Mouse (Mus musculus) ES-Bruce4 (cell line): ENCODE data around the gene Hint3. TPM values are rescaled to one million over a fixed set of nuclear protein-coding genes. Genes with fewer than 3 reads are reported as not detected.
A peak's percentile ranks its signal among the peaks of the same experiment; 100 is the strongest.

Experiments used
- H3K27ac ChIP-seq: 2 replicates; pipeline ENCODE4 v1.5.1; 2012; ENCODE audit warnings: low read length, inconsistent platforms; ENCODE audit not compliant: insufficient read depth
- H3K27me3 ChIP-seq: 2 replicates; pipeline ENCODE4 v1.6.1; 2012; ENCODE audit warnings: mild to moderate bottlenecking, low read length, inconsistent platforms; ENCODE audit not compliant: control insufficient read depth, poor library complexity, insufficient read depth, severe bottlenecking
- H3K36me3 ChIP-seq: 2 replicates; pipeline ENCODE4 v1.6.1; 2012; ENCODE audit warnings: inconsistent platforms, mild to moderate bottlenecking, low read length, moderate library complexity; ENCODE audit not compliant: control insufficient read depth, poor library complexity, insufficient read depth, severe bottlenecking
- H3K4me1 ChIP-seq: one replicate; pipeline ENCODE4 v1.8.1; 2011; ENCODE audit warnings: low read length; ENCODE audit not compliant: control insufficient read depth, insufficient read depth
- H3K4me3 ChIP-seq: 2 replicates; pipeline ENCODE4 v1.5.1; 2011; ENCODE audit warnings: low read depth, mild to moderate bottlenecking, low read length
- H3K9ac ChIP-seq: 2 replicates; pipeline ENCODE4 v1.6.1; 2012; ENCODE audit warnings: low read depth, mild to moderate bottlenecking, inconsistent platforms; ENCODE audit not compliant: poor library complexity, severe bottlenecking
- H3K9me3 ChIP-seq: replicated peaks from 2 replicates; pipeline ENCODE4 v1.6.1; 2012; ENCODE audit warnings: mild to moderate bottlenecking, low read length, inconsistent platforms; ENCODE audit not compliant: control insufficient read depth, poor library complexity, insufficient read depth, severe bottlenecking
- CTCF ChIP-seq: IDR thresholded peaks from one replicate; pipeline ENCODE4 v1.8.1; 2011; ENCODE audit warnings: low read depth, low read length
- EP300 ChIP-seq: IDR thresholded peaks from 2 replicates; pipeline ENCODE4 v1.6.1; 2011; ENCODE audit warnings: low read depth, low read length; ENCODE audit not compliant: insufficient read depth
- POLR2A ChIP-seq: IDR thresholded peaks from one replicate; pipeline ENCODE4 v1.8.1; 2011; ENCODE audit warnings: low read length; ENCODE audit not compliant: insufficient read depth
- polyA plus RNA-seq: library from polyadenylated mRNA; stranded (reverse); fragments of >200 nt; gene quantifications from 2 replicates; pipeline ENCODE4 v1.2.4, GENCODE M21; 2011; ENCODE audit warnings: low read depth; ENCODE audit not compliant: missing spikeins, insufficient read depth, insufficient read length

Gene Hint3
- polyA plus RNA-seq, result 31.0 and 32.4 TPM in 2 replicates

GRCm38 (mm10) chr10:30629513-30629912, at the start of gene Hint3:
Gene Hint3, minus strand, starts transcription at chr10:30629632.
- H3K9ac ChIP-seq, result no peak within 1 kb of the TSS
- H3K27me3 ChIP-seq, result no peaks in the 10 kb centered on the region
- peak within 1 kb of the TSS; percentile 97 for H3K27ac ChIP-seq
- no peaks in the 10 kb centered on the region for H3K36me3 ChIP-seq
- H3K4me1 ChIP-seq, result no peaks in the 10 kb centered on the region
- peaks cover 26% of the 10 kb centered on the region for H3K9me3 ChIP-seq
- TF ChIP-seq POLR2A, result no peak
- no peak for TF ChIP-seq EP300
- no peak for TF ChIP-seq CTCF
- no peak within 1 kb of the TSS for H3K4me3 ChIP-seq

- H3K27ac ChIP-seq, result no peak overlapping the region
- H3K36me3 ChIP-seq, result no peaks in the 10 kb centered on the region; the same call in 1 of the 2 replicates
- H3K9me3 ChIP-seq, result no peaks in the 10 kb centered on the region
- no peak overlapping the region for H3K9ac ChIP-seq
- no peaks in the 10 kb centered on the region for H3K4me1 ChIP-seq
- no peaks in the 10 kb centered on the region for H3K27me3 ChIP-seq
- no peak overlapping the region for H3K4me3 ChIP-seq
- TF ChIP-seq CTCF (no peak), POLR2A (no peak), EP300 (no peak)
Measured at GRCm38 (mm10) chr10:30678051-30678450, 48.6 kb upstream of the Hint3 start.

- Histone ChIP-seq H3K4me1 (no peaks in the 10 kb centered on the region), H3K27ac (no peak overlapping the region), H3K9me3 (no peaks in the 10 kb centered on the region), H3K4me3 (no peak overlapping the region), H3K36me3 (no peaks in the 10 kb centered on the region), H3K27me3 (no peaks in the 10 kb centered on the region), H3K9ac (no peak overlapping the region)
- TF ChIP-seq POLR2A (no peak), EP300 (no peak), CTCF (no peak)
Measured at GRCm38 (mm10) chr10:30674825-30675224, 45.4 kb upstream of the Hint3 start.

- Histone ChIP-seq H3K27ac (no peak overlapping the region), H3K36me3 (no peaks in the 10 kb centered on the region), H3K9me3 (no peaks in the 10 kb centered on the region), H3K4me3 (no peak overlapping the region), H3K27me3 (no peaks in the 10 kb centered on the region), H3K9ac (no peak overlapping the region), H3K4me1 (no peaks in the 10 kb centered on the region)
- TF ChIP-seq EP300, result no peak
- TF ChIP-seq POLR2A, result no peak
- TF ChIP-seq CTCF, result no peak
Measured at GRCm38 (mm10) chr10:30666580-30666979, 37.1 kb upstream of the Hint3 start.

- Histone ChIP-seq H3K36me3 (no peaks in the 10 kb centered on the region; the same call in 1 of the 2 replicates), H3K9ac (no peak overlapping the region), H3K4me1 (peaks cover 2% of the 10 kb centered on the region), H3K9me3 (no peaks in the 10 kb centered on the region), H3K27ac (no peak overlapping the region), H3K4me3 (no peak overlapping the region), H3K27me3 (no peaks in the 10 kb centered on the region)
- no peak for TF ChIP-seq CTCF
- no peak for TF ChIP-seq EP300
- no peak for TF ChIP-seq POLR2A
Measured at GRCm38 (mm10) chr10:30660564-30661328, 31.3 kb upstream of the Hint3 start.

- Histone ChIP-seq H3K9me3 (no peaks in the 10 kb centered on the region), H3K27me3 (no peaks in the 10 kb centered on the region), H3K27ac (peak overlapping the region; percentile 65), H3K36me3 (peaks cover 7% of the 10 kb centered on the region), H3K9ac (no peak overlapping the region), H3K4me1 (peaks cover 3% of the 10 kb centered on the region), H3K4me3 (peak overlapping the region; percentile 39)
- TF ChIP-seq EP300, result no peak
- no peak for TF ChIP-seq POLR2A
- TF ChIP-seq CTCF, result no peak
Measured at GRCm38 (mm10) chr10:30655655-30656054, 26.2 kb upstream of the Hint3 start.
